Mouse (Mus musculus) embryonic facial prominence, embryonic 15.5 days (tissue): Measurements from ENCODE around the gene Zfp831. TPM values are rescaled to one million over a fixed set of nuclear protein-coding genes. Genes with fewer than 3 reads are reported as not detected.
A peak's percentile ranks its signal among the peaks of the same experiment; 100 is the strongest.

Source experiments
- ATAC-seq: fragments of 200-750 bp; cut with Nextera tagmentation; 2 replicates; pipeline ENCODE4 v1.8.0; 2017; ENCODE audit warnings: low read depth, moderate TSS enrichment; ENCODE audit not compliant: insufficient number of reproducible peaks, low FRiP score, low TSS enrichment
- H3K27ac ChIP-seq: fragments of 300-500 bp; sonication (generic); replicated peaks from 2 replicates; pipeline ENCODE4 v1.5.1; 2015; ENCODE audit warnings: mild to moderate bottlenecking, inconsistent platforms
- H3K27me3 ChIP-seq: fragments of 300-500 bp; sonication (generic); 2 replicates; pipeline ENCODE4 v1.6.1; 2015; ENCODE audit warnings: inconsistent platforms
- H3K36me3 ChIP-seq: fragments of 300-500 bp; sonication (generic); 2 replicates; pipeline ENCODE4 v1.6.1; 2015; ENCODE audit warnings: mild to moderate bottlenecking, inconsistent platforms
- H3K4me1 ChIP-seq: fragments of 300-500 bp; sonication (generic); 2 replicates; pipeline ENCODE4 v1.6.1; 2015; ENCODE audit warnings: inconsistent platforms
- H3K4me2 ChIP-seq: fragments of 300-500 bp; sonication (generic); replicated peaks from 2 replicates; pipeline ENCODE4 v1.6.1; 2015; ENCODE audit warnings: mild to moderate bottlenecking, inconsistent platforms
- H3K4me3 ChIP-seq: fragments of 300-500 bp; sonication (generic); replicated peaks from 2 replicates; pipeline ENCODE4 v1.5.1; 2015; ENCODE audit warnings: mild to moderate bottlenecking, inconsistent platforms
- H3K9ac ChIP-seq: fragments of 300-500 bp; sonication (generic); 2 replicates; pipeline ENCODE4 v1.6.1; 2015; ENCODE audit warnings: inconsistent platforms
- H3K9me3 ChIP-seq: fragments of 300-500 bp; sonication (generic); replicated peaks from 2 replicates; pipeline ENCODE4 v1.6.1; 2016; ENCODE audit warnings: inconsistent platforms
- WGBS: fragments of 180-500 bp; shearing (Covaris S2); methylation state at CpG from one replicate; pipeline ENCODE4 v1.1.7; 2015; 5-methylcytosine and 5-hydroxymethylcytosine counted together
- polyA plus RNA-seq: library from polyadenylated mRNA; unstranded; fragments of >200 nt; fragmentation: Nextera tagmentation; extraction: Ambion mirVana; gene quantifications from 2 replicates; pipeline ENCODE4 v1.2.1, GENCODE M21; 2015

The Zfp831 gene
- polyA plus RNA-seq, 1 experiment from 2014 or later, result 0.04 TPM

DNA sequence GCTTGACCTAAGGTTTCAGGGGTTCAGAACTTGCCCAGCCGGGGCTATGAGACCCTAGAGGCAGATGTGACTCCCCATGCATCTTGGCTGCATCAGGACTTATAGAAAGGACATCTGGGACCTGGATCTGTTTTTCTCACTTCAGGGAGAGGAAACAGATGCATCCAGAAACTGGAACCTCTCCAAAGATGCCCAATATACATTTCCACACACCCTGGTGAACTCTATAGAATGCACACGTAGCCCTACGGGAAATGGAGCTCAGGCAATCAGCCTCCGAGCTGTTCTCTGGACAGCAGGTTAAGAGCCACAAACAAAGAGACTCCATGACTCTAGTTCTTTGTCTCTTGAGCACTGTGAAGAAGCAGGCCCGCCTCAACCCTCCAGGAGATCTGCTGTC lies 37.0 kb upstream of the Zfp831 start:
- no peak for ATAC-seq
- Histone ChIP-seq H3K36me3 (no peaks in the 10 kb centered on the region), H3K4me3 (no peak overlapping the region), H3K9me3 (no peaks in the 10 kb centered on the region), H3K4me1 (no peaks in the 10 kb centered on the region), H3K4me2 (no peak overlapping the region), H3K27ac (0 out of 2 replicates have a peak overlapping the region, but pooled peaks have one; percentile 22), H3K27me3 (no peaks in the 10 kb centered on the region), H3K9ac (no peak overlapping the region)
- WGBS, result 63% methylated on average over 5 of the region's 5 CpGs

DNA sequence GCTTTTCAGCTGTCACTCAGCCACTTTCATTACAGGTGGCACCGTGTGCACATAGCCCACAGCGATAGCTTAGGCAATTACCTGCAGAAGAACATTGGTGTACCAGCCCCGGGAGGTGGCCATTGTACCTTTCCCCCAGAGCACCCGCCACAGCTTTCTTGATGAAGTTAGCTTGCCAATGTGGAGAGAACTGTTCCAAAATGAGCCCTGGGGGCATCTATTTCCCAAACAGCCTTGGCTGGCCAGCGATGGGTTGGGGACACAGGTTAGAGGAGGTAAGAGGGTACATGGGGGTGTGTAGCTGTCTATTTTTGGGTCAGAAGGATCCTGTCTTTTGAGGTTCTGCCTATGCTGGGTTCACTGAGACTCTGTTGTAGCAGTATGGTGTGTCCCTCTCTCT lies 33.4 kb upstream of the Zfp831 start:
- Histone ChIP-seq H3K27ac (no peak overlapping the region), H3K27me3 (no peaks in the 10 kb centered on the region), H3K4me1 (no peaks in the 10 kb centered on the region), H3K9ac (no peak overlapping the region), H3K4me2 (no peak overlapping the region), H3K4me3 (no peak overlapping the region), H3K9me3 (no peaks in the 10 kb centered on the region), H3K36me3 (no peaks in the 10 kb centered on the region)
- 76% methylated on average over 5 of the region's 5 CpGs for WGBS
- ATAC-seq, result no peak

DNA sequence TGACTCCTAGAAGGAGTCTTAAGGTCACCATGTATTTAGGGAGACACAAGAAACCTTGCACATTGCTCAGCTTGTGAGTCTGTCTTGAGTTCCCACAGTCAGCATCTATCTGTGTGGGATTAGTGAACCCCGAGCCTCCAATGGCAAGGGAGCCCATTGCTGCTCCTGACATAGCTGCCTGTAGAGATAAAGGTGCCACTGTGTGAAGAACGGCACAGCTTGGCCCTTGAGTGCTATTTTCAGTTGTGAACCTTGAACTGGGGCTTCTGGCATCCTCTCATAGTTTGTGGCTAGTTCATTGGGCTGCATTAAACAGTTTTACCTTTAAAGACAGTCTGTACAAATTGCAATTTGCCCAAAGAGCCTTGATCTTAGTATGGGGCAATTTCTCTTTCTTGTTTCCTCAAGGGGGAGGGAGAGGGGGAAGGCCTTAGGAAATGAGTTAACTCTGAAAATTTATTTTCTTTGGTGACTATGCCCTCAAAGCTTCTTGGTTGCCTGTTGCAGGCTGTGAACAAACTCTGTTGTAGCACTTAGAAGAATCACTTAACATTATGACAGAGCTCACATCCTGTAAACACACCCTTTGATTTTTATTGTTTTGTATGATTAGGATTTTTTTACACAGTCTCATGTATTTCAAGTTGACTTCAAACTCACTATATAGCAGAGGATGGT lies 30.8 kb upstream of the Zfp831 start:
- H3K4me1 ChIP-seq, result no peaks in the 10 kb centered on the region
- 73% methylated on average over 2 of the region's 2 CpGs for WGBS
- no peak overlapping the region for H3K9ac ChIP-seq
- no peak overlapping the region for H3K4me2 ChIP-seq
- no peaks in the 10 kb centered on the region for H3K36me3 ChIP-seq
- no peak for ATAC-seq
- no peaks in the 10 kb centered on the region for H3K9me3 ChIP-seq
- no peaks in the 10 kb centered on the region for H3K27me3 ChIP-seq
- no peak overlapping the region for H3K27ac ChIP-seq
- H3K4me3 ChIP-seq, result no peak overlapping the region

DNA sequence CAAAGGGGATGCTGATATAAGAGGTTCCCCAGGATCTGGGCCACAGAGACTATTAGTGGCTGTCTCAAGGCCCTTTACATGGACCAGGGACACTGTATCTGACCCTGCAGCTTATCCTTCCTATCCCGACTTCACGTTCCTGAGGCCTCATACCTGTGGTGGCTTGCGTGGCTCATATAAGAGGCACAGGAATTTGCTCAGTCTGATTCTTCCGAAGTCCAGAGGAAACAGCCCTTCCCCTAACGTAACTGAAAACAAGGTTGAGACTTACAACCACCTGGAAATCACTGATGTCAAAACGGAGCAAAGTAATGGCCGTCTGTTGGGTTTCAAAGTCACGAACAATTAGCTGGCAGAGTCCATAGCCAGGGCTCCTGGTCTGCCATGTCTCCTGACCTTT lies 30.1 kb upstream of the Zfp831 start:
- H3K9ac ChIP-seq, result no peak overlapping the region
- no peaks in the 10 kb centered on the region for H3K4me1 ChIP-seq
- no peaks in the 10 kb centered on the region for H3K9me3 ChIP-seq
- no peaks in the 10 kb centered on the region for H3K27me3 ChIP-seq
- H3K4me3 ChIP-seq, result no peak overlapping the region
- WGBS, result 72% methylated on average over 8 of the region's 8 CpGs
- no peak overlapping the region for H3K27ac ChIP-seq
- H3K4me2 ChIP-seq, result no peak overlapping the region
- ATAC-seq, result no peak
- H3K36me3 ChIP-seq, result no peaks in the 10 kb centered on the region

GRCm38 (mm10) chr2:174613921-174614441 lies 29.4 kb upstream of the Zfp831 start:
- H3K4me1 ChIP-seq, result no peaks in the 10 kb centered on the region
- H3K4me2 ChIP-seq, result no peak overlapping the region
- H3K4me3 ChIP-seq, result no peak overlapping the region
- 74% methylated on average over 11 of the region's 11 CpGs for WGBS
- no peaks in the 10 kb centered on the region for H3K27me3 ChIP-seq
- H3K9me3 ChIP-seq, result no peaks in the 10 kb centered on the region
- H3K27ac ChIP-seq, result no peak overlapping the region
- no peaks in the 10 kb centered on the region for H3K36me3 ChIP-seq
- no peak for ATAC-seq
- no peak overlapping the region for H3K9ac ChIP-seq

DNA sequence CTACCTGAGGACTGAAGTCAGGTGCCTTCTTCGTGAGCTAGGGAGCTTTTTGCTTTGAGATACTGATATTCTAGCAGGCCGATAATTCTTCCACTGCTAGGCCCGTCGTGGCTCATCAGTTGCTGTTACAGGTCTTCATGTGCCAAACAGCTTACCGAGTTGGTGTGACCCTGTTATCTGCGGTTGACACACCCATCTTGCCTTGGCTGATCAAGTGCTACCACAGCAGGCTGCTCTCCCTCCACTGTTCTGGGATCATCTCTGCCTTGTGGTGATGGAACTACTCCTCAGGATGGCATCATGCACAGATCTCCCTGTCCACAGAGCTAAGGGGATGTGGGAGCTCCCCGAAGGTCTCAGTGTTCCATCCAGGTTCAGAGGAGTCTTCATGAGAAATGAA lies 21.5 kb upstream of the Zfp831 start:
- Histone ChIP-seq H3K36me3 (no peaks in the 10 kb centered on the region), H3K9ac (no peak overlapping the region), H3K27ac (no peak overlapping the region), H3K4me3 (no peak overlapping the region), H3K9me3 (no peaks in the 10 kb centered on the region), H3K4me2 (no peak overlapping the region), H3K4me1 (no peaks in the 10 kb centered on the region), H3K27me3 (no peaks in the 10 kb centered on the region)
- no peak for ATAC-seq
- 94% methylated on average over 7 of the region's 7 CpGs for WGBS

DNA sequence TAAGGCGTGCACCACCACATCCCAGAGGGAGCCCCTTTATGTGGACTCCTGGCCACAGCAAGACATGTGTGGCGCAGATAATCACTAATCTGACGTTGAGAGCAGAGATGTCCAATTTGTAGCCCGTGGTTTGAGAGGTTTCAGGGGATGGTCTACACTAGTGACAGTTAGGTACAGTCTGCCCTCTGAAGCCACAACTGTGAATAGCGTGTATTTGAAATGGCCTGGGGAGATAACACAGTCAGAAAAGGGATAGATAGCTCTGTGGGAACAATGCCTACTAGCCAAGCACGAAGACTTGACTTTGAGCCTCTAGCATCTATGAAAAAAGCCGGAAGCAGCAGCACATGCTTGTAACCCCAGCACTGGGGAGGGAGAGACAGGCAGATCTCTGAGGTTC lies 18.9 kb upstream of the Zfp831 start:
- ATAC-seq, result no peak
- H3K4me2 ChIP-seq, result no peak overlapping the region
- H3K27ac ChIP-seq, result no peak overlapping the region
- H3K4me1 ChIP-seq, result no peaks in the 10 kb centered on the region
- H3K27me3 ChIP-seq, result no peaks in the 10 kb centered on the region
- no peaks in the 10 kb centered on the region for H3K36me3 ChIP-seq
- WGBS, result 83% methylated on average over 7 of the region's 7 CpGs
- H3K9ac ChIP-seq, result no peak overlapping the region
- H3K9me3 ChIP-seq, result no peaks in the 10 kb centered on the region
- no peak overlapping the region for H3K4me3 ChIP-seq

DNA sequence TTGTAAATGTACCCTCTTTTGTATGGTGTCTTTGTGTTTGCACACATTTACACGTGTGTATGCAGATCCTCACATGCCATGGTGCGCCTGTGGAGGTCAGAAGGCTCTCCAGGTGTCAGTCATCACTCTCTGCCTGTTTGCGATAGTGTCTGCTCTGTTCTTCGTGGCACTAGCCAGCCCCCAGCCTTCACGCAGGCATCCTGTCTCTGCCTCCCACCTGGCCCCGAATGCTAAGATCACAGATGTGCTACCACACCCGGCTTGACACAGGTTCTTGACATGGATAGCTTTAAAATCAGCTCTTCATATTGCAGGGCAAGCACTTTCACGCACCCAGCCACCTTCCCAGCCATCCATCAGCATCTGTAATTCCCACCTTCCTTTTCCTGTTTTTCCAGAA lies 16.3 kb upstream of the Zfp831 start:
- 72% methylated on average over 8 of the region's 8 CpGs for WGBS
- Histone ChIP-seq H3K36me3 (no peaks in the 10 kb centered on the region), H3K4me1 (no peaks in the 10 kb centered on the region), H3K9ac (no peak overlapping the region), H3K27ac (no peak overlapping the region), H3K4me3 (no peak overlapping the region), H3K9me3 (no peaks in the 10 kb centered on the region), H3K4me2 (no peak overlapping the region), H3K27me3 (no peaks in the 10 kb centered on the region)
- ATAC-seq, result no peak

GRCm38 (mm10) chr2:174629299-174629850 lies 14.0 kb upstream of the Zfp831 start:
- no peak overlapping the region for H3K9ac ChIP-seq
- H3K27me3 ChIP-seq, result no peaks in the 10 kb centered on the region
- H3K36me3 ChIP-seq, result no peaks in the 10 kb centered on the region
- no peak overlapping the region for H3K27ac ChIP-seq
- H3K9me3 ChIP-seq, result no peaks in the 10 kb centered on the region
- 60% methylated on average over 6 of the region's 6 CpGs for WGBS
- no peak overlapping the region for H3K4me3 ChIP-seq
- no peak for ATAC-seq
- H3K4me1 ChIP-seq, result no peaks in the 10 kb centered on the region
- no peak overlapping the region for H3K4me2 ChIP-seq

GRCm38 (mm10) chr2:174636750-174637149 lies 6.6 kb upstream of the Zfp831 start:
- H3K4me3 ChIP-seq, result no peak overlapping the region
- no peak overlapping the region for H3K27ac ChIP-seq
- WGBS, result 11% methylated on average over 1 of the region's 1 CpGs
- H3K9ac ChIP-seq, result no peak overlapping the region
- no peak for ATAC-seq
- no peaks in the 10 kb centered on the region for H3K27me3 ChIP-seq
- H3K4me2 ChIP-seq, result no peak overlapping the region
- H3K9me3 ChIP-seq, result no peaks in the 10 kb centered on the region
- no peaks in the 10 kb centered on the region for H3K36me3 ChIP-seq
- peaks cover 4% of the 10 kb centered on the region; the same call in 1 of the 2 replicates for H3K4me1 ChIP-seq

DNA sequence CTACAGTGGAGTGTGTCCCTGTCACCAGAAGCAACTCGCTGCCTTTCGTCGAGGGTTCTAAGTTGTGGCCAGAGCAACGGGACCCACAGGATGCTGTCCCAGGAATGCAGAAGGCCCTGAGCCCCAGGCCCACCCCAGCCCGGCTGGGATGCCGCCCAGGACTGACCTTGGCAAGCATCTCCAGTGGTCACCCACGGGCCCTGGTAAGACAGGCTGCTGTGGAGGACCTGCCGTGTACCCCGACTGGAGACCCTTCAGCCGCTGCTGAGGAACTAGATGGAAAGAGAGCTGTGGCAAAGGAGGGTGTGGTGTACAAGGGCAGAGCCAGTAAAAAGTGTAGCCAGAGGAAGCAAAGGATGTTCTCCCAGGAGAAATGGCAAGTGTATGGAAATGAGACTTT lies 1.6 kb downstream of the Zfp831 start:
- Histone ChIP-seq H3K9me3 (no peaks in the 10 kb centered on the region), H3K9ac (no peak overlapping the region), H3K4me1 (no peaks in the 10 kb centered on the region), H3K27ac (no peak overlapping the region), H3K4me2 (no peak overlapping the region), H3K27me3 (no peaks in the 10 kb centered on the region), H3K36me3 (no peaks in the 10 kb centered on the region), H3K4me3 (no peak overlapping the region)
- ATAC-seq, result no peak
- WGBS, result 86% methylated on average over 10 of the region's 10 CpGs

DNA sequence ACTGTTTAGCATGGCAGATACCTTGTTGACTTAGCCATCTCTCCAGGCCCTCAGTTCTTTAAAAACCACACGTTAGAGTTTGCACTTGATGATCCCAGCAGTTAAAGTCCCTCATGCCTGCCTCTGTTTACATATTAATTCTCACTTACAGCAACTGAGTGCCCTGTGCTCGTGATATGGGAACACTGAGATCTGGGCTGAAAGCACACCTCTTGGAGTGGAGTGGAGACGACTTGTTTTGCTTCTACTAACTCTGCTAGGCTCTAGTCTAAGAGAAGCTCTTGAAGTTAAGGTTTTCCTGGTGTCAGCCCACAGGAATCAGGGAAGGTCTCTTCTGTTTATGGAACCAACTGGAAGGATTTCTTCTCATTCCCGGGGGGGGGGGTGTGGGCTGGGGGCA lies 9.5 kb downstream of the Zfp831 start:
- no peak overlapping the region for H3K4me3 ChIP-seq
- H3K27ac ChIP-seq, result no peak overlapping the region
- no peak overlapping the region for H3K9ac ChIP-seq
- no peaks in the 10 kb centered on the region for H3K9me3 ChIP-seq
- WGBS, result 69% methylated on average over 4 of the region's 4 CpGs
- no peaks in the 10 kb centered on the region for H3K36me3 ChIP-seq
- H3K4me2 ChIP-seq, result no peak overlapping the region
- no peaks in the 10 kb centered on the region for H3K27me3 ChIP-seq
- no peak for ATAC-seq
- no peaks in the 10 kb centered on the region for H3K4me1 ChIP-seq
